Mouse (Mus musculus) hematopoietic stem cell, adult 5-6 weeks (primary cell): ENCODE data around the gene Taok3. TPM values are rescaled to one million over a fixed set of nuclear protein-coding genes. Genes with fewer than 3 reads are reported as not detected.

Source experiments
- ATAC-seq, 2 experiments: fragments of 125-278 bp in 1 of 2; replicated peaks in 1 of 2; 2 replicates each; pipeline ENCODE4 v1.8.0; 2016 to 2017; ENCODE audit warnings: inconsistent platforms in 2 of 2, mild to moderate bottlenecking in 2 of 2, moderate number of reproducible peaks in 2 of 2, low read depth in 1 of 2, moderate TSS enrichment in 1 of 2; ENCODE audit not compliant: low FRiP score in 2 of 2, poor library complexity in 2 of 2, severe bottlenecking in 2 of 2, insufficient read depth in 1 of 2, low TSS enrichment in 1 of 2
- total RNA-seq: library from RNA; stranded (forward); fragments of 172-1452, 232-1000 nt; gene quantifications from 2 replicates; pipeline ENCODE4 v1.2.3, GENCODE M21; 2017

The Taok3 gene
- total RNA-seq, 1 experiment from 2014 or later, result 70.4 TPM

- ATAC-seq, result no peak
These were observed 148.8 kb downstream of the Taok3 start for GRCm38 (mm10) chr5:117268749-117269148.

- ATAC-seq, result no peak
These were observed 149.5 kb downstream of the Taok3 start for GRCm38 (mm10) chr5:117269395-117269794.

- no peak for ATAC-seq
These were observed 152.0 kb downstream of the Taok3 start for GRCm38 (mm10) chr5:117271945-117272344.

GRCm38 (mm10) chr5:117274817-117275216, 154.9 kb downstream of the Taok3 start:
- no peak for ATAC-seq

GRCm38 (mm10) chr5:117277784-117278183, 157.9 kb downstream of the Taok3 start:
- ATAC-seq, result no peak

- ATAC-seq, result no peak
These were observed 159.1 kb downstream of the Taok3 start for GRCm38 (mm10) chr5:117278809-117279668.

GRCm38 (mm10) chr5:117279669-117280050, 159.7 kb downstream of the Taok3 start:
- ATAC-seq, result no peak

- ATAC-seq, result 0 out of 4 replicates have a peak, but pooled peaks of 1 of the 2 experiments have one; percentile 47
These were observed 161.6 kb downstream of the Taok3 start for GRCm38 (mm10) chr5:117281536-117281935.

- ATAC-seq, result no peak
These were observed 162.4 kb downstream of the Taok3 start for GRCm38 (mm10) chr5:117282360-117282759.

- no peak for ATAC-seq
These were observed 164.1 kb downstream of the Taok3 start for GRCm38 (mm10) chr5:117284029-117284428.

- ATAC-seq, result no peak
These were observed 164.8 kb downstream of the Taok3 start for GRCm38 (mm10) chr5:117284682-117285081.

- ATAC-seq, result no peak
These were observed 165.3 kb downstream of the Taok3 start for GRCm38 (mm10) chr5:117285266-117285665.

- ATAC-seq, result no peak
These were observed 166.4 kb downstream of the Taok3 start for GRCm38 (mm10) chr5:117286286-117286685.

- ATAC-seq, result peak; percentile 99
These were observed 167.2 kb downstream of the Taok3 start, which contains the start of gene Pebp1 for GRCm38 (mm10) chr5:117286831-117287822. TSS of gene Pebp1 (minus strand) at chr5:117287625.

- ATAC-seq, result no peak
These were observed 169.7 kb downstream of the Taok3 start for GRCm38 (mm10) chr5:117289646-117290045.

GRCm38 (mm10) chr5:117290081-117290480, 170.2 kb downstream of the Taok3 start:
- ATAC-seq, result no peak

- no peak for ATAC-seq
These were observed 171.4 kb downstream of the Taok3 start for GRCm38 (mm10) chr5:117291312-117291711.

GRCm38 (mm10) chr5:117292547-117292946, 172.6 kb downstream of the Taok3 start:
- no peak for ATAC-seq
